Mouse (Mus musculus): ENCODE data around the gene Hnrnpa3. TPM values are rescaled to one million over a fixed set of nuclear protein-coding genes. Genes with fewer than 3 reads are reported as not detected.
"Not testable (repeated sequence)": the region's sequence is repeated elsewhere in the genome, so short reads cannot be mapped to it uniquely, and the experiment has no call there.

The Hnrnpa3 gene
- polyA plus RNA-seq, 1 experiment from 2014 or later = 345 TPM

DNA sequence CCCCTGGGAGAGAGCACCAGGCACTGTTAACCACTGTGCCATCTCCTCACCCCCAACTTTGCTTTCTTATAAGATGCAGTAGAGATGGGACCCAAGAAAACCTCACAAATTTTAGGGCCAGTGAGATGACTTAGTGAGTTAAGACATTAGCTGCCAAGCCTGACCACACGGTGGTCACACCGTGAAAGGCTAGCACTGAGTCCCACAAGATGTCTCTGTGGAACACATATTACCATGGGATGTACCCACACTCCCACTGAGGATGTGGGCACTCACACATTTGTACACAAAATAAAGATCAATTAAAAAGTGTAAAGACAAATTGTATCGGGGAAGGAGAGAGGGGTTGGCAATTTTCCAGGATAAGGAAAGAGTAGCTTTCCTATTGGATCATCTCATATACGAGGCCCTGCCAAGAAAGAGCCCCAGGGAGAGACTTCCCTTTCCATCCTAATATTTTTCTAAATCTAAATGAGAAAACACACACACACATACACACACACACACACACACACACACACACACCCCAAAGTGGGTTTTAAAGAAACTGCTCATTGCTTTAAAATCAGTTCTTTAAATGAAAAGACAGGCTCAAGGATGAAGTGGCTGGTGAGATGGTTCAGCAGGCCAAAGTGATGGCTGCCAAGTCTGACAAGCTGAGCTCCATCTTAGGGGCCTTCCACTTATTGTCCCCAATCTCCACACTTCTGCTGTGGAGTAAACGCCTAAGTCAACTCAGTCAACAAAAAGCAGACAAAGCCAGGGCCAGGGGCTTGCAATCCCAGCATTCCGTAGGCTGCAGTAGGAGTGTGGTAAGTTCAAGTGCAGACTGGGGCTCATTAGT lies 32.2 kb upstream of the Hnrnpa3 start:
- H3K27ac ChIP-seq (replicated peaks) = no peak overlapping the region
- no peaks in the 10 kb centered on the region for H3K27me3 ChIP-seq
- H3K9me3 ChIP-seq = no peaks in the 10 kb centered on the region
- H3K36me3 ChIP-seq = no peaks in the 10 kb centered on the region
- ATAC-seq (ENCODE audit: low FRiP score, low read depth) = no peak
- H3K9ac ChIP-seq (replicated peaks) = no peak overlapping the region
- no peak overlapping the region for H3K4me3 ChIP-seq
- no peak overlapping the region for H3K4me2 ChIP-seq (replicated peaks)
- no peaks in the 10 kb centered on the region for H3K4me1 ChIP-seq
- WGBS = 80% methylated on average over 6 of the region's 6 CpGs

DNA sequence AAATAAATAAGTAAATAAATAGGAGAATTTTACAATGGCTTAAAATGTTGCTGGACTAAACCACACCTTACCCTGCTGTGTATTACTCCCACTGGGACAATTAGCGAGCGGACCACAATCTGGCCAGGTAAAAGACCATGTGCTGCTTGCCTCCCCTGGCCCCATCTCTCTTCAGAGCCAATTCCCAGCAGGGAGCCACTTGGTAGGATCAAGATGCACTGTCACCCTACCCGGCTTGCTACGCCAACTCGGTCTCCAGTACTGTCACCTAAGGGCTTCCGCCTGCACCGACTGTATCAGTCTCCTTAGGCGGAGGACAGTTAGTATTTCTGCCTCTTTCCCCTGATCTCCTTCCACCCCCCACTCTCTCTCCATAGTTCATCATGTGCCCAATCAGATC lies 30.6 kb upstream of the Hnrnpa3 start:
- no peak overlapping the region for H3K4me3 ChIP-seq
- H3K9ac ChIP-seq (replicated peaks) = no peak overlapping the region
- 92% methylated on average over 8 of the region's 8 CpGs for WGBS
- ATAC-seq (ENCODE audit: low FRiP score, low read depth) = no peak
- H3K4me2 ChIP-seq (replicated peaks) = no peak overlapping the region
- no peaks in the 10 kb centered on the region for H3K36me3 ChIP-seq
- H3K9me3 ChIP-seq = no peaks in the 10 kb centered on the region
- no peaks in the 10 kb centered on the region for H3K27me3 ChIP-seq
- no peaks in the 10 kb centered on the region for H3K4me1 ChIP-seq
- no peak overlapping the region for H3K27ac ChIP-seq (replicated peaks)

- Histone ChIP-seq H3K9ac (replicated peaks) (no peak overlapping the region), H3K4me1 (no peaks in the 10 kb centered on the region), H3K4me3 (no peak overlapping the region), H3K36me3 (no peaks in the 10 kb centered on the region), H3K4me2 (replicated peaks) (no peak overlapping the region), H3K27me3 (no peaks in the 10 kb centered on the region), H3K9me3 (no peaks in the 10 kb centered on the region), H3K27ac (replicated peaks) (no peak overlapping the region)
- WGBS = 80% methylated on average over 6 of the region's 6 CpGs
- no peak for ATAC-seq (ENCODE audit: low FRiP score, low read depth)
Measured at GRCm38 (mm10) chr2:75631421-75631820, 27.6 kb upstream of the Hnrnpa3 start.

GRCm38 (mm10) chr2:75632043-75632442 lies 27.0 kb upstream of the Hnrnpa3 start:
- H3K27me3 ChIP-seq = no peaks in the 10 kb centered on the region
- WGBS = 85% methylated on average over 6 of the region's 6 CpGs
- no peaks in the 10 kb centered on the region for H3K36me3 ChIP-seq
- H3K9ac ChIP-seq (replicated peaks) = no peak overlapping the region
- no peaks in the 10 kb centered on the region for H3K4me1 ChIP-seq
- H3K4me3 ChIP-seq = no peak overlapping the region
- no peak for ATAC-seq (ENCODE audit: low FRiP score, low read depth)
- H3K4me2 ChIP-seq (replicated peaks) = no peak overlapping the region
- H3K27ac ChIP-seq (replicated peaks) = no peak overlapping the region
- H3K9me3 ChIP-seq = no peaks in the 10 kb centered on the region

GRCm38 (mm10) chr2:75632721-75633181 lies 26.3 kb upstream of the Hnrnpa3 start:
- no peaks in the 10 kb centered on the region for H3K27me3 ChIP-seq
- no peak overlapping the region for H3K27ac ChIP-seq (replicated peaks)
- no peak for ATAC-seq (ENCODE audit: low FRiP score, low read depth)

GRCm38 (mm10) chr2:75633381-75633780 lies 25.7 kb upstream of the Hnrnpa3 start:
- Histone ChIP-seq H3K9ac (replicated peaks) (no peak overlapping the region), H3K27ac (replicated peaks) (no peak overlapping the region), H3K4me3 (no peak overlapping the region), H3K36me3 (no peaks in the 10 kb centered on the region), H3K4me1 (no peaks in the 10 kb centered on the region), H3K9me3 (no peaks in the 10 kb centered on the region), H3K27me3 (no peaks in the 10 kb centered on the region), H3K4me2 (replicated peaks) (no peak overlapping the region)
- 91% methylated on average over 6 of the region's 6 CpGs for whole genome bisulfite sequencing
- ATAC-seq (ENCODE audit: low FRiP score, low read depth) = no peak

More at GRCm38 (mm10) chr2:75632721-75633181, 26.3 kb upstream of the Hnrnpa3 start:
- Histone ChIP-seq H3K9me3 (no peaks in the 10 kb centered on the region), H3K4me1 (no peaks in the 10 kb centered on the region), H3K36me3 (no peaks in the 10 kb centered on the region), H3K9ac (replicated peaks) (no peak overlapping the region), H3K4me2 (replicated peaks) (no peak overlapping the region), H3K4me3 (no peak overlapping the region)
- WGBS = 88% methylated on average over 12 of the region's 12 CpGs

GRCm38 (mm10) chr2:75633784-75634183 lies 25.3 kb upstream of the Hnrnpa3 start:
- H3K36me3 ChIP-seq = no peaks in the 10 kb centered on the region
- H3K4me2 ChIP-seq (replicated peaks) = no peak overlapping the region
- no peak for ATAC-seq (ENCODE audit: low FRiP score, low read depth)
- no peak overlapping the region for H3K4me3 ChIP-seq
- H3K27me3 ChIP-seq = no peaks in the 10 kb centered on the region
- no peak overlapping the region for H3K9ac ChIP-seq (replicated peaks)
- no peak overlapping the region for H3K27ac ChIP-seq (replicated peaks)
- H3K4me1 ChIP-seq = no peaks in the 10 kb centered on the region
- H3K9me3 ChIP-seq = no peaks in the 10 kb centered on the region
- WGBS = 85% methylated on average over 5 of the region's 5 CpGs

DNA sequence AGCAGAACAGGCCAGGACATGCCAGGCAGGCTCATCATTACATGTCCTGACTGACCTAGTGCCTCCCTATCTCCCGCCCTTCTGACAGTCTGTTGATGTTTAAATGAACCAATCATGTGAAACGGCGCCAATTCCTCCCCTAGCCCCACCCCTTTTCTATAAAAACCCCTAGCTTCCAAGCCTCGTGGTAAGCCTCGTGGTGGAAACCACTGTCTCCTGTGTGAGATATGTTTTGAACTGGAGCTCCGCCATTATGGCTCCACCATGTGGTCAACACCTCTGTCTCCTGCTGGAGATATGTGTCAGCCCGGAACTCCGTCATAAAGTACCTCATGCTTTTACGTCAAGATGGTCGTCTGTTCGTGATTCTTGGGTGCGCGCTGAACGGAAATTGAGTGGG lies 24.6 kb upstream of the Hnrnpa3 start:
- H3K4me2 ChIP-seq (replicated peaks); ATAC-seq (ENCODE audit: low FRiP score, low read depth); H3K9me3 ChIP-seq; H3K4me1 ChIP-seq; H3K36me3 ChIP-seq; H3K27me3 ChIP-seq; H3K9ac ChIP-seq (replicated peaks); H3K4me3 ChIP-seq; H3K27ac ChIP-seq (replicated peaks): not testable (repeated sequence)
- 94% methylated on average over 14 of the region's 14 CpGs for WGBS

DNA sequence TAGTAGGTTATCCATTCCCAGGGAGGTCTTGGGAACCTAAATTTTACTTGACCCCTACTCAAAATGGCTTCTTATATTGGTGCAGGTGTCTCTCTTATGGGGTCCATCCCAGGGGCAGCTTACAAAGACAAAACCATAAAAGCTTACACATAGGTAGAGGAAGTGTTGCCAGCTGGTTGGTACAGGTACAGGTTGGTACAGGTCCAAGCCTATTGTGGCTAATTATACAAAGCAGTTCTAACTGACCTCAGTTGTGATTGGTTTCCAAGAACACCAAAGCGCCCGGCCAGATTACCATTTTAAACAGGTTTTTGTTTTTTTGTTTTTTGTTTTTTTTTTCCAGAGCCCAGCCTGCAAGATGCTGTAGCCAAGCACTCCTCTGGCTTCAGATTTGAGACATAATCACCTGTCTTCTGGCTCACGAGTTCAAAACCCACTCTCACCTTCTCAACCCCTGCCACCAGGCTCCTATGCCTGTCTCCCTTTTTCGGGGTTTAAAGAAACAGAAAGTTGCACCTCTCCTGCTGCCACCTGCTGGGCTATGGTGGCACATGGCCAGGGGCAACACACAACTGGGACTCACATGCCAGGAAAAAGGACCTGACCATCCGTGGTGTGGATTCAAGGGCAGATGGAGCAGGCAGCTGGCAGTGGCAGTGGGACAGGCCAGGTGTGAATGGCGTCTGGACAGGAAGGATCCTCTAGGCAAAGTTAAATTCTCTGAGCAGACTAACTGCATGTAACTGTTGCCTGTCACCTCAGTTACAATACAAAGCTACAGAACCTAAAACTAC lies 22.6 kb upstream of the Hnrnpa3 start:
- ATAC-seq (ENCODE audit: low FRiP score, low read depth) = no peak
- WGBS = 77% methylated on average over 6 of the region's 6 CpGs
- no peak overlapping the region for H3K9ac ChIP-seq (replicated peaks)
- no peaks in the 10 kb centered on the region for H3K27me3 ChIP-seq
- no peaks in the 10 kb centered on the region for H3K36me3 ChIP-seq
- H3K4me2 ChIP-seq (replicated peaks) = no peak overlapping the region
- no peaks in the 10 kb centered on the region for H3K4me1 ChIP-seq
- no peaks in the 10 kb centered on the region for H3K9me3 ChIP-seq
- H3K27ac ChIP-seq (replicated peaks) = no peak overlapping the region
- no peak overlapping the region for H3K4me3 ChIP-seq

DNA sequence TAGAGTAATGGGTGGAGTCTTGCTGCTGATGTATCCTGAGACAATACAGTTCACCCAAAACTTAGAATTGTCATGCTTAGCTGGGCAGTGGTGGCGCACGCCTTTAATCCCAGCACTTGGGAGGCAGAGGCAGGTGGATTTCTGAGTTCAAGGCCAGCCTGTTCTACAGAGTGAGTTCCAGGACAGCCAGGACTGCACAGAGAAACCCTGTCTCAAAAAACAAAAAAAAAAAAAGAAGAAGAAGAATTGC lies 22.1 kb upstream of the Hnrnpa3 start:
- not testable (repeated sequence) for H3K4me1 ChIP-seq; H3K4me2 ChIP-seq (replicated peaks); H3K4me3 ChIP-seq; H3K36me3 ChIP-seq; H3K27ac ChIP-seq (replicated peaks); H3K9ac ChIP-seq (replicated peaks); ATAC-seq (ENCODE audit: low FRiP score, low read depth); H3K9me3 ChIP-seq; H3K27me3 ChIP-seq
- 95% methylated on average over 2 of the region's 2 CpGs for WGBS

DNA sequence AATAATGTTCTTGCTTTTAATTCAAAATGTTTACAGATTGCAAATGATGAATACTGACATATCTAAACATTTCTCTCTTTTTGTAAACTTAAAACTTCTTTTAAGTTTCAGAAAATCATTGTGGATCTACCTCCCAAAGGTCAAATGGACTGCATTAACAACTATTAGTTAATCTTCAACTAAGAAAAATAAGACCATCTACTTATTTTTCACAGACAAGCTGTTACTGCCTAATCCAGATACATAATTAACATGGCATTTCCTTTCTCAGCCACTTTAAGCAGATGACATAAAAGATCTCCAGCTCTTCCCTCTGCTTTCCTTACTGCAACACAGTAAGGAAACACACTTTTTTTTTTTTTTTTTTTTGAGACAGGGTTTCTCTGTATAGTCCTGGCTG lies 21.7 kb upstream of the Hnrnpa3 start:
- ATAC-seq (ENCODE audit: low FRiP score, low read depth) = no peak
- H3K4me3 ChIP-seq = no peak overlapping the region
- H3K4me2 ChIP-seq (replicated peaks) = no peak overlapping the region
- H3K36me3 ChIP-seq = no peaks in the 10 kb centered on the region
- no peak overlapping the region for H3K27ac ChIP-seq (replicated peaks)
- H3K9me3 ChIP-seq = no peaks in the 10 kb centered on the region
- no peaks in the 10 kb centered on the region for H3K27me3 ChIP-seq
- no peak overlapping the region for H3K9ac ChIP-seq (replicated peaks)
- no peaks in the 10 kb centered on the region for H3K4me1 ChIP-seq

DNA sequence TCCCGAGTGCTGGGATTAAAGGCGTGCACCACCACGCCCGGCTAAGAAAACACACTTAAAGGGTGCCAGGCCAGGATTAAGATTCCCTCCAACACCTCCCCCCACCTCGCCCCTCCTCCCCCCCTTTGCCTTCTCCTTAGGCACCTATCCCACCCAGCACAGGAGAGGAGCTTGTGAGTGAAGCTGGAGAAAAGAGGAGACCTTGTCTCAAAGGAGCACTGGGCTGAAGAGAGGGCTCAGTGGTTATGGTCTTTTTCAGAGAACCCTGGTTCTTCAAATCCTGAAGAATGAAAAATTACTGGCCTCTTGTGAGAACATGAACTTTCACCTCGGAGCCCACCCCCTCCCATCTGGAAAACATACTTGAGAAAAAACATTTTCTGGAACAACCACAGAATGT lies 21.2 kb upstream of the Hnrnpa3 start:
- H3K9ac ChIP-seq (replicated peaks); H3K27ac ChIP-seq (replicated peaks); H3K27me3 ChIP-seq; ATAC-seq (ENCODE audit: low FRiP score, low read depth); H3K4me2 ChIP-seq (replicated peaks); H3K4me3 ChIP-seq; H3K36me3 ChIP-seq; H3K9me3 ChIP-seq; H3K4me1 ChIP-seq: not testable (repeated sequence)
- WGBS = 85% methylated on average over 6 of the region's 6 CpGs

Data from midbrain, embryonic 12.5 days (tissue).